Mouse (Mus musculus) liver, embryonic 12.5 days (tissue): ENCODE results near the gene Dnajc25. TPM values are rescaled to one million over a fixed set of nuclear protein-coding genes. Genes with fewer than 3 reads are reported as not detected.

Experiments used
- ATAC-seq: fragments of 200-750 bp; cut with Nextera tagmentation; 2 replicates; pipeline ENCODE4 v1.8.0; 2017; ENCODE audit warnings: moderate number of reproducible peaks, mild to moderate bottlenecking, moderate library complexity
- H3K27ac ChIP-seq: fragments of 300-500 bp; sonication (generic); 2 replicates; pipeline ENCODE4 v1.5.1; 2016; ENCODE audit warnings: mild to moderate bottlenecking
- H3K27me3 ChIP-seq: fragments of 300-500 bp; sonication (generic); replicated peaks from 2 replicates; pipeline ENCODE4 v1.6.1; 2016; ENCODE audit warnings: mild to moderate bottlenecking, moderate library complexity
- H3K36me3 ChIP-seq: fragments of 300-500 bp; sonication (generic); 2 replicates; pipeline ENCODE4 v1.6.1; 2016; ENCODE audit warnings: mild to moderate bottlenecking, moderate library complexity
- H3K4me1 ChIP-seq: fragments of 300-500 bp; sonication (generic); 2 replicates; pipeline ENCODE4 v1.6.1; 2016
- H3K4me2 ChIP-seq: fragments of 300-500 bp; sonication (generic); 2 replicates; pipeline ENCODE4 v1.6.1; 2016; ENCODE audit warnings: mild to moderate bottlenecking, moderate library complexity
- H3K4me3 ChIP-seq: fragments of 300-500 bp; sonication (generic); 2 replicates; pipeline ENCODE4 v1.5.1; 2016; ENCODE audit warnings: mild to moderate bottlenecking, moderate library complexity
- H3K9ac ChIP-seq: fragments of 300-500 bp; sonication (generic); 2 replicates; pipeline ENCODE4 v1.6.1; 2016; ENCODE audit warnings: mild to moderate bottlenecking, moderate library complexity
- H3K9me3 ChIP-seq: fragments of 300-500 bp; sonication (generic); replicated peaks from 2 replicates; pipeline ENCODE4 v1.6.1; 2016; ENCODE audit warnings: mild to moderate bottlenecking, moderate library complexity
- WGBS: fragments of 180-500 bp; shearing (Covaris S2); methylation state at CpG from one replicate; pipeline ENCODE4 v1.1.7; 2016; ENCODE audit not compliant: insufficient replicate concordance; 5-methylcytosine and 5-hydroxymethylcytosine counted together
- polyA plus RNA-seq: library from polyadenylated mRNA; unstranded; fragments of >200 nt; fragmentation: Nextera tagmentation; extraction: Ambion mirVana; gene quantifications from 2 replicates; pipeline ENCODE4 v1.2.1, GENCODE M21; 2016

The Dnajc25 gene
- polyA plus RNA-seq, 1 experiment from 2014 or later = 9.2 TPM

DNA sequence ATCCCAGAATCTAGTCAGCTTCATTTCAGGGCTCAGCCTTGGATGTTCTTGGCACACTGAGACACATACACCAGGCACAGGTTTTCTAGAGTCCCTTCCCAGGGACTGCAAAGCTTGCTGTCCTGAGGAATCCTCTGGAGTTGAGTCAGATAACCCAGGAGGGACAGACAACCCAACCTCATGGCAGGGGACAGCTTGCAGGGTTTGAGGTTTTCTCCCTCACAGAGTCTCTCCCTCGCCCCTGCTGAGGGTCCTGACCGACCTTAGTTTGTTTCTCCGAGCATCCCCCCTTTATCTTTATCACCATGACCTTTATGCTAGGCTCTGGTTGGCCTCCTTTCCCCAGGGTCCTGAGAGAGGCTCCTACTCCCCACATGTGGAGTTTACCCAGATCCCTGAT lies 42.7 kb downstream of the Dnajc25 start:
- ATAC-seq = no peak
- Histone ChIP-seq H3K4me2 (no peak overlapping the region), H3K27me3 (no peaks in the 10 kb centered on the region), H3K36me3 (0 out of 2 replicates have a peak, but pooled peaks cover 2% of the 10 kb centered on the region), H3K27ac (no peak overlapping the region), H3K9me3 (no peaks in the 10 kb centered on the region), H3K9ac (no peak overlapping the region), H3K4me3 (no peak overlapping the region), H3K4me1 (peaks cover 18% of the 10 kb centered on the region)
- WGBS = 61% methylated on average over 3 of the region's 3 CpGs

DNA sequence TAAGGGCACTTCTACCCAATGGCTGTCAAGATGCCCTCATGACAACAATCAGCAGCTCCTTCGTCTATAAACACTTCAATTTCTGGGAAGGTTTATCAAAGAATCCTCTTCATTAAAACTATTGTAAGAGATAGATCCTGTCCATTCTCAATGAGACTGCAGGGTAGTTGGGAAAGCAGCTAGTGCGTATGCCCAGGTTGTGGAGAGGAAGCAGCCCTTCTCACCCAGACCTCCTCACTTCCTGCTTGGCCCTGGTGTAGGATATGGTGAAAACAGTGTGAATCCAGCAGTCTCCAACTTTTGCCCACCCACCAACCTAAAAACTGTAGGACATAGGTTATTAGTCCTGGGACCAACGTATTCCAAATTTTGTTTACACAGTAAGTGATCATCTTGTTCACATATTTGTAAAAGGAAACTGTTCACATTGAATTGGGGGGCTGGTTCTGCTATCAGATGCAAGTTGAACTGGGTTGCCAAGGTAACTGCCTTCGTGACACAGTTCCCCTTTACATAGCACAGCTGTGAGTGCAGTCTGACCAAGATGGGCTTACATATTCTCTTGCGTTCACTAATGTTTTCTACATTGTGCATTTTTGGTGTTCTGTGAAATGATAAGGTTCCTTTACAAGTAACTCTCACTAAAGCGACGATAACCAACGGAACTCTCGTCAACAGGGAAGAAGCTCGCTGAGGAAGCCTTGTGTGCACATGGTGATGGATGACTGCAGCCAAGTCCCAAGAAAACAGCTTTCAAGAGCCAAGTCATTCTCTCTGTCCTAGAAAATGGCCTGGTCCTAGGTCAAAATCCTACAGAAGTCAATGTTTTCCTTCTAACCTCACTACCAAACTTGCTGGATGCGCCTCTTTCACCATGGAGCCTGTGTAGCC lies 45.8 kb downstream of the Dnajc25 start:
- peaks cover 11% of the 10 kb centered on the region for H3K4me1 ChIP-seq
- no peaks in the 10 kb centered on the region for H3K27me3 ChIP-seq
- WGBS = 72% methylated on average over 11 of the region's 11 CpGs
- H3K9ac ChIP-seq = no peak overlapping the region
- ATAC-seq = no peak
- H3K9me3 ChIP-seq = no peaks in the 10 kb centered on the region
- no peak overlapping the region for H3K27ac ChIP-seq
- no peak overlapping the region for H3K4me2 ChIP-seq
- 0 out of 2 replicates have a peak, but pooled peaks cover 2% of the 10 kb centered on the region for H3K36me3 ChIP-seq
- H3K4me3 ChIP-seq = no peak overlapping the region

DNA sequence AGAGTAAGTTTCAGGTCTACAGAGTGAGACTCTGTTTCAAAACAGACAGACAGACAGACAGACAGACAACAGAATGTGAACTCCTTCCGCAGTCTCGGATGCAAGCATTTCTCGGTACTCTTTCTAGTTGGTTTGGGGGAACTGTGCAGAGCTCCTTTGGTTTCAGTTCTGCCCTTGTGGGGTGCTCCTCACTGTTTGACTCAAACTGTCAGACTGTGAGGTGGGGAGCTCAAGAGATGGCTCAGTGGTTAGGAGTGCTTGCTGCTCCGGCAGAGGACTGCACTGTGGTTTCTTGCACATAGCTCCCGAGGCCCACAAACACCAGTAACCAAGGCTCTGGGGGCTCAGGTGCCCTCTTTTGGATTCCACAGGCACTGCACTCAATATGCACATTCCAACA lies 48.2 kb downstream of the Dnajc25 start:
- 0 out of 2 replicates have a peak, but pooled peaks cover 2% of the 10 kb centered on the region for H3K36me3 ChIP-seq
- H3K27ac ChIP-seq = no peak overlapping the region
- H3K4me1 ChIP-seq = no peaks in the 10 kb centered on the region
- no peak overlapping the region for H3K4me3 ChIP-seq
- H3K9me3 ChIP-seq = no peaks in the 10 kb centered on the region
- H3K4me2 ChIP-seq = no peak overlapping the region
- no peak overlapping the region for H3K9ac ChIP-seq
- H3K27me3 ChIP-seq = no peaks in the 10 kb centered on the region
- 87% methylated on average over 5 of the region's 5 CpGs for WGBS
- no peak for ATAC-seq

DNA sequence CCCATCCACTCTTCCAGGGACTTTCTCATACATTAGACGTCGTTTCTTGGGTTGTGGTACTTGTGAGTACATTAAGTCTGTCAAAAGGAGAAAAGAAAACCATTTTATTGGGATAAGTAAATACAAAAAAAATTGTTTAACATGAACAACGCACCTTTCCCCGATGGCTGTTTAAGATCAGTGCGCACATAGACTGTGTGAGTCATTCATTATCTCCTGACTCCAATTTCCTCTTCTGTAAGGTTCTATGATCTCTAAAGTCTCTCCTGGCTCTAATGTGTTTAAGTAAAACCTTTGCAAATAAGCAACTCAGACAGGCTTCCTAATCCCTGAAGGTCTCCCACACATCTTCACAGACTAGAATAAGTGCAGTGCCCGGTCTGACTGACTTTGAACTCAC lies 49.0 kb downstream of the Dnajc25 start:
- H3K27me3 ChIP-seq = no peaks in the 10 kb centered on the region
- 0 out of 2 replicates have a peak, but pooled peaks cover 2% of the 10 kb centered on the region for H3K36me3 ChIP-seq
- H3K27ac ChIP-seq = no peak overlapping the region
- ATAC-seq = no peak
- 66% methylated on average over 6 of the region's 6 CpGs for WGBS
- H3K9ac ChIP-seq = no peak overlapping the region
- H3K9me3 ChIP-seq = no peaks in the 10 kb centered on the region
- H3K4me2 ChIP-seq = no peak overlapping the region
- no peak overlapping the region for H3K4me3 ChIP-seq
- no peaks in the 10 kb centered on the region for H3K4me1 ChIP-seq

DNA sequence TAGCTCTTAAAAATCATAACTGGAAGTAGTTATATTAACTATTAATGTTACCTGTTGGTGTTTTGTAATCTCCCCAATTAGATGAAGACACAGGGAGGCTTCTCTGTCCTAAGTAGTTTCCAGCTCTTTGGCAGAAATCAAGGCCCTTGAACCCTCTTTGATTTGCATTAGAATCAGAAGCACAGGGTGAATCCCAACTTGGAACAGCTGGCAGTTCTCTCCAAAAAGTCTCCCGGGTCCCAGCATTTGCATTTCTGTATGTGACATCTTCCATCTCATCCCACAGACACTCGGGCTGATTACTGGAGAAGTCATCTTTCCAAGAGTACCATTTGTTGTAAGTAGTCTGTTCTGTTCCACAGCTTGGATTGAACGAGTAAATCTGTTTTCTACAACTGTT lies 52.4 kb downstream of the Dnajc25 start:
- no peak overlapping the region for H3K4me3 ChIP-seq
- no peaks in the 10 kb centered on the region for H3K36me3 ChIP-seq
- no peak for ATAC-seq
- H3K9me3 ChIP-seq = no peaks in the 10 kb centered on the region
- WGBS = 43% methylated on average over 3 of the region's 3 CpGs
- H3K27me3 ChIP-seq = no peaks in the 10 kb centered on the region
- H3K4me2 ChIP-seq = no peak overlapping the region
- no peak overlapping the region for H3K9ac ChIP-seq
- no peak overlapping the region for H3K27ac ChIP-seq
- H3K4me1 ChIP-seq = no peaks in the 10 kb centered on the region

DNA sequence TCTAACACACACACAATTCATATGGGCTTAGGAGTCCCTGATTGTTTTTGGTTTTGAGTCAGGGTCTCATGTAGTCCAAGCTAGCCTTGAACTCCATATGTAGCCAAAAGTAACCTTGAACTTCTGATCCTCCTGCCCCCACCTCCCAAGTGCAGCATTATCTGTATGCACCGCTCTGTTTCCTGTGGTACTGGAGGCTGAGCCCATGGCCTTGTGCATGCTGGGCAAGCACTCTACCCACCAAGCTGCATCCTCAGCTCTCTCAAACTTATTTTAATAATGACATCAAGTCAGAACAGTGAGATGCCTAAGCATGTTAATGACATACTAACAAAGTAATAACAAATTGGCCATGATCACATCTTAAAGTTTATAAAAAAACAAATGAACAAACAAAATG lies 56.2 kb downstream of the Dnajc25 start:
- Histone ChIP-seq H3K27me3 (no peaks in the 10 kb centered on the region), H3K4me1 (no peaks in the 10 kb centered on the region), H3K27ac (no peak overlapping the region), H3K36me3 (no peaks in the 10 kb centered on the region), H3K9ac (no peak overlapping the region), H3K4me3 (no peak overlapping the region), H3K9me3 (no peaks in the 10 kb centered on the region), H3K4me2 (no peak overlapping the region)
- ATAC-seq = no peak
- WGBS = 39% methylated on average over 1 of the region's 1 CpGs

DNA sequence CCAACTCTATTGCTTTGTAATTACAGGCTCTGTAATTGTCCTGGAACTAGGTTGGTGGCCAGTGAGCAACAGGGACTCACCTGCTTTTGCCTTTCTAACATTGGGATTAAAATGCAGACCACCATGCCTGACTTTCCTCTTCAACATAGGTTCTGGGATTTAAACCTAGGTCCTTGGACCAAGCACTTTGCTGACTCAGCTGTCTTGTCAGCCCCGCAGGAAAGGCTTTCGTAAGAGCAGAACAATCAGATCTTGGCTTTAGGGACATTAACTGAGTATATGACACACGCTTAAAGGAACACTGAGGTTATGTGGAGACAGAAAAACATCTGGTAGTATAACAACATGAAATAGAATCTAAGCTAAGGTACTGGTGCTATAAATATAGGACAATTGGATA lies 63.1 kb downstream of the Dnajc25 start:
- Histone ChIP-seq H3K36me3 (no peaks in the 10 kb centered on the region), H3K9me3 (no peaks in the 10 kb centered on the region), H3K9ac (no peak overlapping the region), H3K4me2 (no peak overlapping the region), H3K27ac (no peak overlapping the region), H3K27me3 (no peaks in the 10 kb centered on the region), H3K4me3 (no peak overlapping the region), H3K4me1 (no peaks in the 10 kb centered on the region)
- ATAC-seq = no peak
- 53% methylated on average over 3 of the region's 3 CpGs for WGBS

DNA sequence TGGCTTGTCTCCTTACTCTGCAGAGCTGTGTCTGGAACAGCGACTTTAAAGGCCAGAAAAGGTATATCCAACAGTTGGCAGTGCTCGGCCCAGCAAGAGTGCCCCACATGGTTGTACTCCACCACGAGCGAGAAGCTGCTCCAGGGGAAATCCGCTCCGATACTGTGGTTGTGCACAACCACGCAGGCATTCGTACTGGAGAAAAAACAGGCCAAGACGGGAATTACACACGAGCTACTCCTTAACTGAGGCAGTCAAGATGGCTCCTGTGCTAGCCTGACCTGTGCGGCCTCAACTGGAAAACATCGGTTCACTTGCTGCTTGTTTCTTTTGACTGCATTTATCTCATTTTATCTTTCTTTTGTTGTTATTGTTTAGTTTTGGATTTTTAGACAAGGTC lies 67.7 kb downstream of the Dnajc25 start:
- no peaks in the 10 kb centered on the region for H3K9me3 ChIP-seq
- H3K27me3 ChIP-seq = no peaks in the 10 kb centered on the region
- 74% methylated on average over 12 of the region's 12 CpGs for WGBS
- ATAC-seq = no peak
- no peak overlapping the region for H3K9ac ChIP-seq
- no peak overlapping the region for H3K4me2 ChIP-seq
- no peak overlapping the region for H3K4me3 ChIP-seq
- H3K27ac ChIP-seq = no peak overlapping the region
- H3K36me3 ChIP-seq = no peaks in the 10 kb centered on the region
- H3K4me1 ChIP-seq = no peaks in the 10 kb centered on the region

DNA sequence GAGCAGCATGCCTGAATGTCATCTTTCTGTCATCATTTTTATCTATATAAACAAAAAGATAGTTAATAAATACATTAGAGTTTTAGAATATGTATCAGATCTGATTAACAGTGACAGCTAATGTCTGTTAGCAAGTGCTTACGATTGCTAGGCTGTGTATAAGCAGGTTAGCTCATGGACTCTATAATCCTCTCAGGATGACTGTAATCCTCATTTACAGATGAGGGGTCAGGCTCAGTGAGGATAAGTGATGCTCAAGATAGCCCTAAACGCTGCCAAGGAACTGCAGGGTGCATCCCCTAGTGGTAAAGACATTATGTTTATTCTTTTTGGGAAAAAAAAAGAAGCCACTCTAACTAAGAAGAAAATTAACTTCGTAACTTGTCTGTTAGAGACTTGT lies 74.4 kb downstream of the Dnajc25 start:
- Histone ChIP-seq H3K9me3 (no peaks in the 10 kb centered on the region), H3K4me1 (no peaks in the 10 kb centered on the region), H3K27ac (no peak overlapping the region), H3K27me3 (no peaks in the 10 kb centered on the region), H3K4me2 (no peak overlapping the region), H3K36me3 (no peaks in the 10 kb centered on the region), H3K4me3 (no peak overlapping the region), H3K9ac (no peak overlapping the region)
- ATAC-seq = no peak
- WGBS = 54% methylated on average over 3 of the region's 3 CpGs

Other genes with a start within 250 kb of the Dnajc25 start
- not detected in 2 replicates for gene Olfr267, start 207.3 kb upstream of the Dnajc25 start, polyA plus RNA-seq
- 30.1 and 35.2 TPM in 2 replicates for gene Ecpas, start 82.3 kb upstream of the Dnajc25 start, polyA plus RNA-seq
- 0.12 and 0.14 TPM in 2 replicates for gene Zkscan16, start 51.4 kb upstream of the Dnajc25 start, polyA plus RNA-seq
- 14.1 and 15.0 TPM in 2 replicates for gene Ptgr1, start 7.9 kb upstream of the Dnajc25 start, polyA plus RNA-seq
- 11.4 and 12.4 TPM in 2 replicates for gene Gm20503, start 8.1 kb downstream of the Dnajc25 start, polyA plus RNA-seq
- gene Gng10, start 40.0 kb downstream of the Dnajc25 start, polyA plus RNA-seq = 38.8 and 39.0 TPM in 2 replicates
- not detected in 2 replicates for gene AI481877, start 143.9 kb downstream of the Dnajc25 start, polyA plus RNA-seq
- 14.2 and 14.4 TPM in 2 replicates for gene Ugcg, start 194.2 kb downstream of the Dnajc25 start, polyA plus RNA-seq